Mouse (Mus musculus) forebrain, postnatal 0 days (tissue): ENCODE measurements around the gene Sgcg. TPM values are rescaled to one million over a fixed set of nuclear protein-coding genes. Genes with fewer than 3 reads are reported as not detected.

ENCODE experiments used
- ATAC-seq: fragments of 200-750 bp; cut with Nextera tagmentation; 2 replicates; pipeline ENCODE4 v1.8.0; 2017; ENCODE audit warnings: mild to moderate bottlenecking, moderate library complexity
- DNase-seq: peaks from one replicate; pipeline ENCODE4 v3.0.0-alpha.2; 2015
- H3K27ac ChIP-seq: fragments of 300-500 bp; sonication (generic); 2 replicates; pipeline ENCODE4 v1.5.1; 2014; ENCODE audit warnings: low read depth, mild to moderate bottlenecking, antibody characterized with exemption, low read length, moderate library complexity, mixed read lengths
- H3K27me3 ChIP-seq: fragments of 300-500 bp; sonication (generic); 2 replicates; pipeline ENCODE4 v1.6.1; 2014; ENCODE audit warnings: mild to moderate bottlenecking, low read length, mixed read lengths; ENCODE audit not compliant: insufficient read depth
- H3K36me3 ChIP-seq: fragments of 300-500 bp; sonication (generic); 2 replicates; pipeline ENCODE4 v1.6.1; 2014; ENCODE audit warnings: mild to moderate bottlenecking, moderate library complexity; ENCODE audit not compliant: insufficient read depth
- H3K4me1 ChIP-seq: fragments of 300-500 bp; sonication (generic); 2 replicates; pipeline ENCODE4 v1.6.1; 2014; ENCODE audit warnings: antibody characterized with exemption; ENCODE audit not compliant: insufficient read depth
- H3K4me2 ChIP-seq: fragments of 300-500 bp; sonication (generic); 2 replicates; pipeline ENCODE4 v1.6.1; 2014; ENCODE audit warnings: low read depth, mild to moderate bottlenecking, moderate library complexity
- H3K4me3 ChIP-seq: fragments of 300-500 bp; sonication (generic); 2 replicates; pipeline ENCODE4 v1.5.1; 2014; ENCODE audit warnings: low read depth, low read length, mixed read lengths
- H3K9ac ChIP-seq: fragments of 300-500 bp; sonication (generic); 2 replicates; pipeline ENCODE4 v1.6.1; 2014; ENCODE audit warnings: mild to moderate bottlenecking
- H3K9me3 ChIP-seq: fragments of 300-500 bp; sonication (generic); 2 replicates; pipeline ENCODE4 v1.6.1; 2016; ENCODE audit warnings: low read length
- CTCF ChIP-seq: sonication (generic); IDR thresholded peaks from 2 replicates; pipeline ENCODE4 v1.5.1; 2016; ENCODE audit warnings: antibody characterized with exemption, control low read depth, low read depth
- WGBS: fragments of 180-500 bp; shearing (Covaris S2); extraction: QIAGEN DNeasy Blood & Tissue Kit; methylation state at CpG from one replicate; pipeline ENCODE4 v1.1.7; 2014; 5-methylcytosine and 5-hydroxymethylcytosine counted together
- polyA plus RNA-seq: library from polyadenylated mRNA; unstranded; fragments of >200 nt; fragmentation: Nextera tagmentation; extraction: Ambion mirVana; gene quantifications from 2 replicates; pipeline ENCODE4 v1.2.1, GENCODE M21; 2015
- total RNA-seq: library from RNA; depleted of rRNA; stranded (reverse); fragments of >200 nt; gene quantifications from 2 replicates; pipeline ENCODE4 v1.2.3, GENCODE M21; 2014; rRNA removed

Gene Sgcg
- total and polyA plus RNA-seq, 2 experiments from 2014 or later, result 0.10 to 0.43 TPM

GRCm38 (mm10) chr14:61172548-61173158 lies 85.6 kb downstream of the Sgcg start:
- Histone ChIP-seq H3K4me1 (peaks cover 13% of the 10 kb centered on the region), H3K9ac (peak overlapping the region; percentile 88), H3K4me2 (peak overlapping the region; percentile 79), H3K36me3 (no peaks in the 10 kb centered on the region), H3K27ac (peak overlapping the region; percentile 92), H3K4me3 (peak overlapping the region; percentile 73), H3K9me3 (no peaks in the 10 kb centered on the region), H3K27me3 (no peaks in the 10 kb centered on the region)
- WGBS, result under 1% methylated on average over 45 of the region's 52 CpGs
- DNase-seq, result peak; percentile 97
- TF ChIP-seq CTCF, result no peak
- peak; percentile 97 for ATAC-seq

GRCm38 (mm10) chr14:61171261-61171970 lies 86.9 kb downstream of the Sgcg start:
- no peak for ATAC-seq
- DNase-seq, result no peak
- H3K4me3 ChIP-seq, result no peak overlapping the region
- no peaks in the 10 kb centered on the region for H3K9me3 ChIP-seq
- no peak overlapping the region for H3K27ac ChIP-seq
- no peak overlapping the region for H3K9ac ChIP-seq
- H3K27me3 ChIP-seq, result no peaks in the 10 kb centered on the region
- no peak for TF ChIP-seq CTCF
- H3K4me2 ChIP-seq, result no peak overlapping the region
- H3K4me1 ChIP-seq, result peaks cover 13% of the 10 kb centered on the region
- no peaks in the 10 kb centered on the region for H3K36me3 ChIP-seq
- 87% methylated on average over 5 of the region's 5 CpGs for WGBS

Other genes starting within 250 kb of the Sgcg start
- gene Tnfrsf19, start 212.0 kb downstream of the Sgcg start, total RNA-seq, result 59.5 and 63.1 TPM in 2 replicates
- 52.7 and 56.0 TPM in 2 replicates for gene Tnfrsf19, start 212.0 kb downstream of the Sgcg start, polyA plus RNA-seq
- 38.3 TPM in 2 replicates for gene Sacs, start 120.0 kb downstream of the Sgcg start, total RNA-seq
- 3.1 and 5.3 TPM in 2 replicates for gene Sacs, start 120.0 kb downstream of the Sgcg start, polyA plus RNA-seq
- 0.23 and 0.57 TPM in 2 replicates for gene Arl11, start 51.3 kb upstream of the Sgcg start, total RNA-seq
- gene Arl11, start 51.3 kb upstream of the Sgcg start, polyA plus RNA-seq, result 0.54 and 0.62 TPM in 2 replicates
- 2.7 and 3.4 TPM in 2 replicates for gene Ebpl, start 101.9 kb upstream of the Sgcg start, total RNA-seq
- gene Ebpl, start 101.9 kb upstream of the Sgcg start, polyA plus RNA-seq, result 9.3 and 9.7 TPM in 2 replicates
- gene Kpna3, start 181.4 kb upstream of the Sgcg start, total RNA-seq, result 62.5 and 66.5 TPM in 2 replicates
- 66.7 and 70.7 TPM in 2 replicates for gene Kpna3, start 181.4 kb upstream of the Sgcg start, polyA plus RNA-seq